Mouse (Mus musculus) gastrocnemius, adult 18-20 months (tissue): ENCODE measurements around the gene Grin2a. TPM values are rescaled to one million over a fixed set of nuclear protein-coding genes. Genes with fewer than 3 reads are reported as not detected.

Source experiments
- total RNA-seq, 2 experiments: library from RNA; stranded (reverse); gene quantifications; 2 replicates each; pipeline ENCODE4 v1.2.3; 2021

The Grin2a gene
- total RNA-seq, 2 experiments from 2014 or later, result 0.02 to 0.05 TPM

Other genes starting within 250 kb of the Grin2a start
- gene Rpl39l, start 174.7 kb upstream of the Grin2a start, total RNA-seq, result not detected
- not detected for gene Atf7ip2, start 197.2 kb upstream of the Grin2a start, total RNA-seq